Mouse (Mus musculus) lung, embryonic 14.5 days (tissue): ENCODE results near the gene Rfx1. TPM values are rescaled to one million over a fixed set of nuclear protein-coding genes. Genes with fewer than 3 reads are reported as not detected.
A peak's percentile ranks its signal among the peaks of the same experiment; 100 is the strongest.

ENCODE experiments used
- ATAC-seq: fragments of 200-750 bp; cut with Nextera tagmentation; 2 replicates; pipeline ENCODE4 v1.8.0; 2017; ENCODE audit warnings: mild to moderate bottlenecking, moderate TSS enrichment, moderate library complexity; ENCODE audit not compliant: insufficient read depth
- DNase-seq: peaks from one replicate; pipeline ENCODE4 v3.0.0-alpha.2; 2015
- H3K27ac ChIP-seq: fragments of 300-500 bp; sonication (generic); 2 replicates; pipeline ENCODE4 v1.5.1; 2014; ENCODE audit warnings: low read depth, mild to moderate bottlenecking, moderate library complexity
- H3K27me3 ChIP-seq: fragments of 300-500 bp; sonication (generic); 2 replicates; pipeline ENCODE4 v1.6.1; 2014; ENCODE audit warnings: low read length, control low read depth; ENCODE audit not compliant: insufficient read depth
- H3K36me3 ChIP-seq: fragments of 300-500 bp; sonication (generic); 2 replicates; pipeline ENCODE4 v1.6.1; 2014; ENCODE audit warnings: control low read depth; ENCODE audit not compliant: insufficient read depth
- H3K4me1 ChIP-seq: fragments of 300-500 bp; sonication (generic); 2 replicates; pipeline ENCODE4 v1.6.1; 2014; ENCODE audit warnings: antibody characterized with exemption, control low read depth; ENCODE audit not compliant: insufficient read depth
- H3K4me2 ChIP-seq: fragments of 300-500 bp; sonication (generic); 2 replicates; pipeline ENCODE4 v1.6.1; 2014; ENCODE audit warnings: mild to moderate bottlenecking
- H3K4me3 ChIP-seq: fragments of 300-500 bp; sonication (generic); 2 replicates; pipeline ENCODE4 v1.5.1; 2014; ENCODE audit warnings: low read depth, low read length
- H3K9ac ChIP-seq: fragments of 300-500 bp; sonication (generic); 2 replicates; pipeline ENCODE4 v1.6.1; 2014
- H3K9me3 ChIP-seq: fragments of 300-500 bp; sonication (generic); 2 replicates; pipeline ENCODE4 v1.6.1; 2016; ENCODE audit warnings: low read depth, low read length, control low read depth
- CTCF ChIP-seq: IDR thresholded peaks from 2 replicates; pipeline ENCODE4 v1.5.1; 2016; ENCODE audit warnings: antibody characterized with exemption, low read depth
- WGBS: fragments of 180-500 bp; shearing (Covaris S2); extraction: QIAGEN DNeasy Blood & Tissue Kit; methylation state at CpG from one replicate; pipeline ENCODE4 v1.1.7; 2014; 5-methylcytosine and 5-hydroxymethylcytosine counted together
- microRNA counts: library from miRNA; unstranded; fragments of <30 nt; microRNA quantifications from one replicate; lab custom pipeline; 2016
- microRNA-seq: library from miRNA; unstranded; fragments of <30 nt; microRNA quantifications from one replicate; pipeline ENCODE4, GENCODE M21; 2016; ENCODE audit warnings: borderline number of aligned reads
- polyA plus RNA-seq: library from polyadenylated mRNA; unstranded; fragments of >200 nt; fragmentation: Nextera tagmentation; extraction: Ambion mirVana; gene quantifications from 2 replicates; pipeline ENCODE4 v1.2.1, GENCODE M21; 2014

Rfx1 gene
- polyA plus RNA-seq, 1 experiment from 2014 or later: 13.3 TPM

DNA sequence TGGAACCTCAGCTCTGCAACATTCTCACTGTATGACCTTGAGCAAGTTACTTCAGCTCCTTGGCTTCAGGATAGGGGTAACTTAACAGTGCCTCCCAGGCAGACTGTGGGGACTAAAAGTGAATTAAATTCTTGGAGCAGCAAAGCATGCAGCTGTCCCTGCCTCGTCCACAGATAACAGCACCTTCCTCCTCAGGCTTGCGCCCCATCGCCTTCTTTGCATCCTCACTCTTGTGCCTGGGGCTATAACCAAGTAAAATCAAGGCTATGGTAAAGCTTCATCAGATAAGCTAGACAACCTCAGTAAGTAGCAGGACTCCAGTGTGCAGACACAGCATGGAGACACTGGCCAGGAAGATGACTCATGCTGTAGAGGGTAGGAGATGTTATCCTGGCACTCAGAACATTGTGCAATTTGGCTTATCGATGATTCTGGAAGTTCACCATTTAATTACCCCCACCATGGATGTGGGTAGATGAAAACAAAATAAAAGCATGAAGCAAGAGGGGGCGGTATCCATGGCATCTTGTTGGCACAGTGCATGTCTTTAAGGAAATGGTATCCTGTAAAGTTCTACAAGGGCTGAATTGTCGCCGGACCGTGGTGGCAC is 78.1 kb downstream of the Rfx1 start:
- ATAC-seq: no peak
- Histone ChIP-seq H3K9me3 (no peaks in the 10 kb centered on the region), H3K27me3 (no peaks in the 10 kb centered on the region), H3K27ac (no peak overlapping the region), H3K4me1 (peaks cover 11% of the 10 kb centered on the region), H3K4me3 (no peak overlapping the region), H3K9ac (no peak overlapping the region), H3K4me2 (no peak overlapping the region), H3K36me3 (peaks cover 48% of the 10 kb centered on the region)
- DNase-seq: no peak
- 92% methylated on average over 8 of the region's 8 CpGs for WGBS
- no peak for TF ChIP-seq CTCF

MicroRNA genes within 50 kb of the gene (microRNA counts, 519-probe panel; counts per million panel counts)
- microRNA mmu-miR-709 (lab: Ali Mortazavi, UCI): 2,285 counts per million, percentile 35 among the panel's probes with 10 or more counts

Small RNA genes within 50 kb of the gene (microRNA-seq; reads per million reads assigned to microRNA genes)
- gene Mir709: not detected

Other genes starting within 250 kb of the Rfx1 start
- gene Adgrl1, start 166.7 kb upstream of the Rfx1 start, polyA plus RNA-seq: 23.3 and 29.1 TPM in 2 replicates
- 0.50 and 0.64 TPM in 2 replicates for gene Gm10644, start 111.6 kb upstream of the Rfx1 start, polyA plus RNA-seq
- 87.4 and 88.9 TPM in 2 replicates for gene Asf1b, start 111.3 kb upstream of the Rfx1 start, polyA plus RNA-seq
- 121 and 136 TPM in 2 replicates for gene Prkaca, start 93.8 kb upstream of the Rfx1 start, polyA plus RNA-seq
- 16.0 and 17.3 TPM in 2 replicates for gene Samd1, start 69.2 kb upstream of the Rfx1 start, polyA plus RNA-seq
- gene 1700067K01Rik, start 65.3 kb upstream of the Rfx1 start, polyA plus RNA-seq: 1.4 and 1.5 TPM in 2 replicates
- 0.83 and 1.2 TPM in 2 replicates for gene 2210011C24Rik, start 54.7 kb upstream of the Rfx1 start, polyA plus RNA-seq
- 2.5 and 2.9 TPM in 2 replicates for gene Palm3, start 45.4 kb upstream of the Rfx1 start, polyA plus RNA-seq
- gene Il27ra, start 24.2 kb upstream of the Rfx1 start, polyA plus RNA-seq: 1.1 TPM in 2 replicates
- gene Rln3, start 21.8 kb upstream of the Rfx1 start, polyA plus RNA-seq: not detected in 2 replicates
- gene Gm10643, start 1.7 kb upstream of the Rfx1 start, polyA plus RNA-seq: 1.4 and 1.7 TPM in 2 replicates
- gene Dcaf15, start 37.9 kb downstream of the Rfx1 start, polyA plus RNA-seq: 9.5 and 10.8 TPM in 2 replicates
- 0.22 and 0.34 TPM in 2 replicates for gene Podnl1, start 59.2 kb downstream of the Rfx1 start, polyA plus RNA-seq
- gene Cc2d1a, start 81.1 kb downstream of the Rfx1 start, polyA plus RNA-seq: 17.3 and 23.6 TPM in 2 replicates
- 0.66 and 0.99 TPM in 2 replicates for gene 4930432K21Rik, start 81.2 kb downstream of the Rfx1 start, polyA plus RNA-seq
- gene Nanos3, start 118.4 kb downstream of the Rfx1 start, polyA plus RNA-seq: 2.8 and 4.2 TPM in 2 replicates
- 13.9 and 14.4 TPM in 2 replicates for gene Zswim4, start 170.2 kb downstream of the Rfx1 start, polyA plus RNA-seq
- 377 and 384 TPM in 2 replicates for gene D8Ertd738e, start 182.9 kb downstream of the Rfx1 start, polyA plus RNA-seq
- 67.4 and 72.8 TPM in 2 replicates for gene Mri1, start 190.5 kb downstream of the Rfx1 start, polyA plus RNA-seq
- gene Ccdc130, start 203.5 kb downstream of the Rfx1 start, polyA plus RNA-seq: 18.5 and 20.4 TPM in 2 replicates